Mouse (Mus musculus) monocyte, adult 5-6 weeks (primary cell): ENCODE results near the gene Mpp2. TPM values are rescaled to one million over a fixed set of nuclear protein-coding genes. Genes with fewer than 3 reads are reported as not detected.

Experiments
- ATAC-seq: fragments of 153-309, 156-312 bp; replicated peaks from 2 replicates; pipeline ENCODE4 v1.8.0; 2017; ENCODE audit warnings: mild to moderate bottlenecking; ENCODE audit not compliant: low TSS enrichment, insufficient number of reproducible peaks, severe bottlenecking, poor library complexity, low FRiP score
- total RNA-seq: library from RNA; stranded (forward); fragments of 200-1000, 200-491, 200-594 nt; gene quantifications from 3 replicates; pipeline ENCODE4 v1.2.3, GENCODE M21; 2017

Mpp2 gene
- total RNA-seq, 1 experiment from 2014 or later: not detected

DNA sequence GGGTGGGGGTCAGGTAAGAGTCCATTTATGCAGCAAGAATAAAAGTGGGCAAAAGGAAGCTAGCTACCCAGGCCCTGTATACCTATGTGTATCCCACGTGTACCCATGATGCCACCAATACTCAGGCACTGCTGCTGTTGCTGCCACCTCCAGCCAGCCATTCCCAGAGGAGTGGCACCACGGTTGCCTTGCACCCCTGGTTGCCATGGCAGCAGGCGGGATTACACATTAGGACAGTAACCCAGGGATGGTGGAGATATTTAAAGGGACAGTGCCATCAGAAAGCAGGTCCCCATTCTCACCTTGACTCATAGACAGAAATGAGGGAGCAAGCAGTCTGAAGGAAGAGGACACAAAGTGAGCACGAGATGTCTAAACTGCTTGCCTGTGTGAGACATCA, 5.1 kb downstream of the Mpp2 start:
- no peak for ATAC-seq

DNA sequence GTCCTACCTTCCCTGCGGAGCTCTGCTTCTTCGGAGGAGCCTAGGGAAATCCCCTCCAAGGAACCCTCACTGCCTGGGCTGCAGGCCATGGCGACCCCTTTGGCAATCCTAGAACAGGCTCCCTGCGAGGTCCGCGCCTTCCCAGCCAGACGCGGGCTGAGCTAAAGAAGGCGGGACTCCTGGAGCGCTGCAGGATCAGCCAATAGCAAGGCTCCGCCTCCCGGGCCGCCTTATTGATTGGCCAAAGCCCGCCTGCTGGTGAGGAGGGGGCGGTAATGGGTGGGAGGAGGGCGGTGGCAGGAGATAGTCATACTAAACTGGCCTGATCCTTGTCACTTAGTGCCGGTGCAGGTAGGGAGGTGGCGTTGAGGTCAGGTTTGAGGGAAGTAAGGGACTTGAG, 6.0 kb downstream of the Mpp2 start:
- ATAC-seq: no peak

DNA sequence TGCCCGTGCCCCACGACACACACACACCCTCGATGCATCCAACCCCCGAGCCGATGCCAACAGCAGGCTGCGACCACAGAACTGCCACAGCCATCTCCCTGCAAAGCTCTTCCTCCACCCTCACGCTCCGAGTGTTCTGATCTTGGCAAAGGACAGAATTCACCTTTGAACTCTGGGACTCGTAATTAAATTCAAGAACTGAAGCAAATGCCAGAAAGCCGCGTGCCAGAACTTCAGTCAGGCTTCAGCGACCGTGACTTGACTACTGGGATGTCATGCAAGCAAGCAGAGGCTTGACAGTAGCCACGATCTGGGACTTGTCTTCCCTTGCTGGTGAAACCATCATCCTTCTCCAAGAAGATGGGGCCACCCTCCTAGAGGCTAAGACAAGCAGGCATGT, 14.6 kb downstream of the Mpp2 start:
- ATAC-seq: no peak

DNA sequence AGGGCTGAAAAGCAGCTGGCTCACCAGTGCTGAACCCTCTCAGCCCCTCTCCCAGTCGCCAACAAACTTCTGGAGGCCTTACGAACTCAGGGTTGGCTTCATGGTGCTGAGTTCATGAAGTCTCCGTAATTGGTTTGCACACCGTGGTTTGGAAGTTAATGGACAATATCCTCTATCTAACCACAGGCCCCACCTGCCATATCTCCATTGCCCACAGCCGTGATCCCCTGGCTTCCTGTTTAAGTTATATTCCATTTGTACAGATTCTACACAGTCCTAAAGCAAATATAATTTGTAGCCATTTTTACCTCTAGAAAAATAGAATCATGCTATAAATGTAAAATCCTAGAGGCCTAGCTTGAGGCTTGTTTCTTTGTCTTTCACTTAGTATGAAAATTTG, 15.6 kb downstream of the Mpp2 start:
- no peak for ATAC-seq

DNA sequence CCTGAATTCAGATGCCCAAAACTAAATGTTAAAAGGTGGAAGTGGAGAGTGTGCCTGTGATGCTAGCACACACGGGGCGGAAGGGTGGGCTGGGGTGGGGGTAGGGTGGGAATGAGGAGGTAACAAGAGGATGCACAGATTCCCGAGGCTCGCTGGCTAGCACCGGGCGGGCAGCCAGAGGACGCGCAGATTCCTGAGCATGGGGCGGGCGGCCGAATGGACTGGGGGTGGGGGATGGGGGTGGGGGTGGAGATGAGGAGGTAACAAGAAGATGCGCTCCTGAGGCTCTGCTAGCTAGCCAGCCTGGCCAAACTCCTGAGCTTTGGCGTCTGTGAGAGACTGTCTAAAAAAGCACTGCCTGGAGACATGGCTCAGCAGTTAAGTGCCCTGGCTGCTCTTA, 17.9 kb downstream of the Mpp2 start:
- ATAC-seq: no peak

DNA sequence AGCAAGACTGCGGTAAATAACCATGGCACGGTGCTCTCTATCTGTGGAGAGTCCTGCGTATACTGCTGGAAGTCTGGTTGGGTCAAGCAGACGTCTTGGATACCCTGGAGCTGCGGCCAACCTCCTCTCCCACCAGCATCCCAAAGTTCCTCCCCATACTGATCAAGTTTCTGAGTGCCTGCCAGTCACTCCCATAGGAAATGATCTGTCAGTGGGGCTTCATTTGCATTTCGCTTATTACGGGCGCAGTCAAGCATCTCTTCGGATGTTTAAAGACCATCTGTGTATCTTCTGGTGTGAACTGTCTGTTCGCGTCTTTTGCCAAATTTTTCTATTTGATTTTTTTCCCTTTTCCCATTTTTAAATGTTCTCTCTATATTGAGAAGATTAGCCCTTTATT, 18.7 kb downstream of the Mpp2 start:
- ATAC-seq: no peak

- ATAC-seq: no peak
Observed at GRCm38 (mm10) chr11:102068969-102069368, 19.3 kb downstream of the Mpp2 start.

DNA sequence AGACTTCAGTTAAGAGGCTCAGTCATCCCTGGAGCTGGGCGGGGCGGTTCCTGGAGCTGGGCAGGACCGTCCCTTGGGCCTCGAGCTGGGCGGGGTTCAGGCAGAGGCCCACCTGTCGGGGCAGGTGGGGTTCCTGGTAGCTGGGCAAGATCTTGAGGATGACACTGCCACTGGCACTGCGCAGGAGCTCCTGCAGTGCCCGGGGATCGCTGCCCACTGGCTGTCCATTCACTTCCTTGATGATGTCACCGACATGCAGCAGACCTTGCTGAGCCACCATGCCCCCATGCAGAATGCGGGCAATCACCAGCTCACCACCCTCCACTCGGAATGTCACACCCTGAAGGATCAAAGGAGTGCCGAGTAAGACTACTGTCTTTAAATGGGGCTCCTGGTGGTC, 25.2 kb downstream of the Mpp2 start:
- no peak for ATAC-seq

DNA sequence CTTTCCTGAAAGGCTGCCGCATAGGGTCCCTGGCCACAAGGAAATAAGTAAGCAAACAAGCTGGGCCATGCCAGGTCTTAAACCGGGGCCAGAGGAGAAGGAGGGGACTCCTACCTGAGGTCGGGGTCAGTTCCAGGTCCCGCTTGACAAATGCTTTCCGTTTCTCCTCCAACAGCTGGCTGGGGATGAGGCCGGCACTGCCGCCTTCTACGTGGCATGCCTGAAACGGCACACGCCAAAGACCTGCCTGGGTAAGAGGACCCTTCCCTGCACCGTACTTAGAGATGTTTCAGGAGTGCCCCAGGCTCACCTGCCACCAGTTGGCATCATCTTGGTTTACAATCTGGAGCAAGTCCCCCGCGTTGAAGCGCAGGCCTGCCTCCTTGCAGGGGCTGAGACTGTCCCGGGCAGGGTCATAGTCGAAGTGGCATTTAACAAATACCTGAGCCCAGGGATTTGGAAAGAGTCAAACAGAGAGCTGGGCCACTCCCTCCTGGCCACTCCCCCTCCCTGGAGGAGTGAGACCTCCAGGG, 26.3 kb downstream of the Mpp2 start:
- no peak for ATAC-seq

DNA sequence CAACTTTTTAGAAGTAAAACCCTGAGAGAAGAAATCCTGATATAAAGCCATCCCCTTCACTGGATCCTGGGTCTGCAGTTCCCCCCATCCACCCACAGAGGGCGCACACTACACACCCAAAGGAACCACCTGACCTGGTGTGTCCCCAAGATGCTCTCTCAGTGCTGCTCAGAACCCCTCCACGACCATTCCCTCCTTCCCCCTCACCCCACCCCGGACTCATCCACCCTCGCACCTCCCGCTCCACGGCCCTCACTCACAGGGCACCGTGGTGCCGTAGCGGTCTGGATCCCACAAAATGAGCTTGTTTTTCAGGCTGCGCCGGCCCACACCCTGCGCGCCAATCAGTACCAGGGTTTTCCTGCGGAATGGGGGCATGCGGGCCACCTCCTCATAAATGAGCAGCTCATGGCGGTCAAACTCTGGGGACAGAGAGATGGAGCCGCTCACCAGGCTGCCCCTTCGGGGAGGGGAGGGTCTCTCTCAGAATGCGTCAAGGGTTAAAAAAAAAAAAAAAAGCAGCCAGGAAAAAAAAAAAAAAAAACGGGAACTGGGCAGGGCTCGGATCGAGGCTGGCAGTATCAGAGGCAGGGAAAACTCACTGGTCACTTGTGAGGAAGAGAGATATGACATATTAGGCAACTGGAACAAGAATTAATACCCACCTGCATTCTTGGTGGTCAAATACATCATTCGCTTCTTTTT, 26.9 kb downstream of the Mpp2 start:
- ATAC-seq: peak; percentile 64; the same call in 1 of the 2 replicates

DNA sequence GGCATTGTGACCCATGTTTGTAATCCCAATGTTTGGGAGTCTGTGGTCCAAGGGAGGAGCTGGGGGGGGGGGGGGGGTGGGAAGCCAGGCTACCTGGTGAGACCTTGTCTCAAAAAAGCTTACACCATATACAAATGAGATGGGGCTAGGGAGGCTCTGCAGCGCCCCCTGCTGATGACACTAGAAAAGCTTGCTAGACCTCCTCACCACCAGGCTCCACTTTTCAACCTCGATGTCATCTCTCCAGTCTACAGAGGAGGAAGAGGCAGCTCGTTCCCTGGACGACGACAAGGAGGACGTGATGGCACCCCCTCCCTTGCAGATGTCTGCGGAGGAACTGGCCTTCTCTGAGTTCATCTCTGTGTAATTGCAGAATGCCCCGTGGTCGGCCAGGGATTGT, 34.5 kb downstream of the Mpp2 start:
- no peak for ATAC-seq

GRCm38 (mm10) chr11:102053183-102053582, 35.1 kb downstream of the Mpp2 start:
- no peak for ATAC-seq

- ATAC-seq: no peak
Observed at GRCm38 (mm10) chr11:102052697-102053096, 35.6 kb downstream of the Mpp2 start.

GRCm38 (mm10) chr11:102051954-102052353, 36.4 kb downstream of the Mpp2 start:
- ATAC-seq: no peak

- ATAC-seq: no peak
Observed at GRCm38 (mm10) chr11:102051541-102051940, 36.8 kb downstream of the Mpp2 start.

- no peak for ATAC-seq
Observed at GRCm38 (mm10) chr11:102049875-102050482, 38.3 kb downstream of the Mpp2 start.

DNA sequence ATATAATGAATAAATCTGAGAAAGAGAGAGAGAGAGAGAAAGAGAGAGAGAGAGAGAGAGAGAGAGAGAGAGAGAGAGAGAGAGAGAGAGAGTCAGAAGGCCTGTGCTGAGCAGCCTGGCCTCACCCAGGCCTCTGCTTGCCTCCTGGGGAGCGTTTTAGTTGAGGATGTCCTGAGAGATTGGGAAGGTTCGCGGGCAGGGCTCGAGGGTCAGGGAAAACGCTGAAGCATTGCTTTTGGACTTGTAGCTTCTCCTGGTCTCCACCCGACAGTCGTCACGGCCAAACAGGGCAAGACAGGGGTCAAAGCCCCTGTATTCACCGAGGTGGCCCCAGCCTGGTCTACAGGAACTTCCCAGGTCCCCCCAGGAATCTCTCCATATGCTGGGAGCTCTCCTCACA, 41.7 kb downstream of the Mpp2 start:
- no peak for ATAC-seq

GRCm38 (mm10) chr11:102044691-102045212, 43.6 kb downstream of the Mpp2 start:
- no peak for ATAC-seq

DNA sequence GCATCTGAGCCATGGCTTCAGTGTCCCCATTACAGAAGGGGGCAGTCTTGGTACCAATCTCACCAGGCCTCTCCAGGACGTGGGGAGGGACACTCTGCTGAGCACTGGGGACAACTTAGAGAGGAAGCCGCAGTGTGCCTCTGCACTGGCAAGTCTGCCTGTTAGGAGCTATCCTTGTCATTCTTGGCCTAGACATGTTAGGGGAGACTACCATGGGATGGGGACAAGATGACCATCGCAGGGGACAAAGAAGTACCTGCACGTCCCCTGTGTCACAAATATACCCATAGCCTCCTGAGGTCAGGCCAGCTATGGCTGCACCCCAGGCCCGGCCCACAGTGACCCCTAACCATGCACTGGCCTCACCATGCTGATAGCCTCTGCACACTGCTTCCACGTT, 44.9 kb downstream of the Mpp2 start:
- no peak for ATAC-seq

DNA sequence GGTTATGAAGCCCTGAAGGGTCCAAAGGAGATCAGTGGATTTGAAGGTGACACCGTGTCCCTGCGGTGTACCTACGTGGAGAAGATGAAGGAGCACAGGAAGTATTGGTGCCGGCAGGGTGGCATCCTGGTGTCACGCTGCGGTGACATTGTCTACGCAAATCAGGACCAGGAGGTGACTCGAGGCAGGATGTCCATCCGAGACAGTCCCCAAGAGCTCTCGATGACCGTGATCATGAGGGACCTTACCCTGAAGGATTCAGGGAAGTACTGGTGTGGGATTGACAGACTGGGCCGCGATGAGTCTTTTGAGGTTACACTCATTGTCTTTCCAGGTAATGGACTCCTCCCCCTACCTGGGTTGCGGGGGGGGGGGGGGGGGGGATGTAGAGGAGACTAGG, 45.3 kb downstream of the Mpp2 start:
- no peak for ATAC-seq
